8 mouse cellular contexts compared by ENCODE assay signal in the genomic region with DNA sequence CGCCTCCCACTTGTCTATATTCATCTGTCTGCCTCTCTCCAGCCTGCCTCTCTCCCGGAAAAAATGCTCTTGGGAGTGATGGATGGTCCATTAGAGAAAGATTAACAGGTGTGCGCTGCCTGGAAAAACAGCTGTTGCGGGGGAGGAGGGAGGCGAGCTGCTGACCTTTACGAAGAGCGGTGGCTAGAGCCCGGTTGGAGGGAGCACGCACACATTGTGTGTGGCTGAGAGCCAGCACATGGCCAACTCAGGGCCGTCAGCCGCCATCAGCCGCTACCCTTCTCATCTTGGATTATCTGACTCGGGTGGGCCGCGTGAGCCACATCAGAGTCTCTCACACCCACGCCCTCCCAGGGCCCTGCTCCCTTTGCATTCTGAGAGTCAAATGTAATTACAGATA.
DNase-seq lines count a peak whose midpoint lies in the region.

No protein-coding gene starts in this region.

- peak; percentile 44 to 66 for DNase-seq in adrenal gland, adult (ENCODE audit: inconsistent age in 2 of 2, low spot score in 1 of 2)
- no peak for DNase-seq in adrenal gland, adult 8-10 months
- peak; percentile 27 for DNase-seq in right cerebral cortex, adult 18-20 months
- DNase-seq in right cerebral cortex, postnatal 25 days: no peak
- DNase-seq in mesoderm, embryonic 11.5 days (ENCODE audit: low read depth, low spot score): peak; percentile 81
- no peak for DNase-seq in frontal cortex, postnatal 25 days (ENCODE audit: low spot score in 2 of 2)
- DNase-seq in frontal cortex, postnatal 14 days (ENCODE audit: low spot score in 2 of 2): no peak
- DNase-seq in heart, adult 9 months (ENCODE audit: low spot score in 2 of 2): no peak

Comparison
In these comparisons a context has a peak if more than half of its experiments do, and no peak if none do; other contexts are left out.
1. DNase-seq: peak in adrenal gland, adult (2 of 2), right cerebral cortex, adult 18-20 months (single experiment) and mesoderm, embryonic 11.5 days (single experiment); none in adrenal gland, adult 8-10 months (single experiment), right cerebral cortex, postnatal 25 days (single experiment), frontal cortex, postnatal 25 days (0 of 2), frontal cortex, postnatal 14 days (0 of 2) and heart, adult 9 months (0 of 2).